Mouse (Mus musculus) liver, postnatal 0 days (tissue): ENCODE results near the gene Sgk1.

Source experiments
- CTCF ChIP-seq: sonication (generic); IDR thresholded peaks from 2 replicates; pipeline ENCODE4 v1.5.1; 2016; ENCODE audit warnings: antibody characterized with exemption, low read depth
- EP300 ChIP-seq: IDR thresholded peaks from 2 replicates; pipeline ENCODE4 v1.6.1; 2016; ENCODE audit warnings: antibody characterized with exemption, low read depth, mild to moderate bottlenecking

DNA sequence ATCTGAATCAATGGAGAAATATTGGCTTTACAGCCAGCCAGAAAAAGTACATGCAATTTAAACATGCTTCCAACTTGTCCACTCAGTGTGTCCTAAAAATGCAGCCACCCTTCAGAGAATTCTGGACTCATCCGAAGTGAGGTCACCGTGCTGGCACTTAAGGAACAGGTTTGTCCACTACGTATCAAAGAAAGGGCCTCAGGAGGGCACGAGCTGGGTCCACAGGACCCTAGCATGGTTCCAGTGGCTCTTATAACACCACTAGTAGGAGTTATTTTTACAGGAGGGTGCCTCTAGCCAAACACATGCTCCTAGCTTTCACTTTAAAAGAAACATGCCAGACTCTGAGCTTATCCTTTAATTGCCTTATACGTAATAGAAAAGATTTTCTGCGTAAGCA, 28.9 kb upstream of the Sgk1 start:
- TF ChIP-seq CTCF (no peak), EP300 (no peak)
